Mouse (Mus musculus) T-helper 17 cell (primary cell): ENCODE data around the gene Urah.

Experiments
- in situ Hi-C, 2 experiments: fragments of 300-600 bp; cut with MboI, MseI; formaldehyde crosslinking; loops; 1 replicate in 1 of 2; 2 replicates in 1 of 2; pipeline ENCODE4 v1.15.1; 2025; ENCODE audit warnings: high pct_unique_total_duplicates in 2 of 2

The Urah gene

DNA sequence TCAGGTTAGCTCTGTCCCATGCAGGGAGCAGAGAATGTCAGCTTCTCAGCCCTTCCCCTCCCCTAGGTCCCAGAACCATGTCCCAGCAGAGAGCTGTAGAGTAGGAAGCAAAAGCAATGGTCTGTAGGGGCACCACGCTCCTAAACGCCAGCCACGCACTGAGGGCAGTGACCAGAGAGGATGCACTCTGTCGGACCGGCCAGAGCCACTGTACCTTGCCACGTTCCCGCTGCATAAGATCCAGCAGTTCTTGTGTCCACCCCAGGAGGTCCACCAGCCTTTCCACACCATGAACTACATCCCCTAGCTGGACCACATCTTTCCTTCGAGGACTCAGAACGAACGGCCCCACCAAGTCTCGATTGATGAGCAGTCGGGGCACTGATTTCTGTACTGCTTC lies 29.9 kb downstream of the Urah start:
- in situ Hi-C loops, result no loop called here

DNA sequence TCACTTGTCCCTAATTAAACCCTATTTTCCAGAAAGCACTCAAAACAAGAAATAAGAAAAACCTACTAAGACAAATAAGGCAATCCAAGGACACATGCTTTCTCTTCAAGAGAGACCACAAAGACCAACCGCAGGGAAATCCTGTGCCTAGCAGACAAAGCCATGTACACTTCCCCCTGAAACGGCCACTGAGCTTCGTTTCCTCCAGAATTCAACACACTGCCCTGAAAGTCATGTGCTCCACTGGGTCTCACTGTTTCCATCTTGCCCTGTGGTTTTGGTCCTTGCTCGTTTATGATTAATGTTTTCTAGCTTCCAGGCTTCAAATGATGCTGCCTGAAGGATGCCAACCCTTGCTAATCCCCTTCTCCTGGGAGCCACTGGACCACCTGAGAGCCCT lies 39.4 kb downstream of the Urah start:
- in situ Hi-C loops, result no loop called here

DNA sequence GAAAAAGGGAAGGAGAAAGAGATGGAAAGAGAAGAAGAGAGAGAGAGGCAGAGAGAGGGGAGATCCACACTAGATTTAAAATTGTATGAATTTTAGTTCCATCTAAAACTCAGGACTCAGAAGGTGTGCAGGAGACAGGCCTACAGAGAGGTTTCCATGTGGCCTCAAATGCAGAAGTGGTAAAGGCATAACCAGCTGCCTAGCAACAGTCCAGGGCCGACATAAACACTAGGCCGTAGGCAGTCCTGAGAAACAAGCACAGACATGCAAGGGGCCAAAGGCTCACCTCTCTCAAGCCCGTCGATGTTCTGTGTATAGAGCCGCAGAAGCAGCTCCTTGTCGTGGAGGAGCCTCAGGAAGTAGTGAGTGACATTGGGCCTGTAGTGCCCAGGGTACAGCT lies 42.5 kb downstream of the Urah start:
- in situ Hi-C loops, result no loop called here

DNA sequence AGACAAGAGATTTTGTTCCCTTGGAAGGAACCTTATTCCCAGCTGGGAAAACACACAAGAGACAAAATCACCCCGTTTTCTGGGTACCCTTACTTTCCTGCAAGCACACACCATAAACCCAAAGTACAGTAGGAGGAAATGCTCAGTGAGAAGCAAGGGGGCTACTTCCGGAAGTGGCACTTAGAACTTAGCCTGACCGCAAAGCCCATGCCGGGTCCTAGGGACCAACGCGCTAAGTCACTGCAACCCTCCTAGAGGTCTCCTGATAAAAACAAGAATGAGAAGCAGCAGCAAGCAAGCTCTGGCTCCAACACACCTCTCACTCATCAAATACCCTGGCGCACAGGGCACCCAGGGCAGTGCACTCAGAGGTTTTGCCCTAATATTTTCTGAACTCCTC lies 44.5 kb downstream of the Urah start:
- in situ Hi-C loops, result no loop called here

DNA sequence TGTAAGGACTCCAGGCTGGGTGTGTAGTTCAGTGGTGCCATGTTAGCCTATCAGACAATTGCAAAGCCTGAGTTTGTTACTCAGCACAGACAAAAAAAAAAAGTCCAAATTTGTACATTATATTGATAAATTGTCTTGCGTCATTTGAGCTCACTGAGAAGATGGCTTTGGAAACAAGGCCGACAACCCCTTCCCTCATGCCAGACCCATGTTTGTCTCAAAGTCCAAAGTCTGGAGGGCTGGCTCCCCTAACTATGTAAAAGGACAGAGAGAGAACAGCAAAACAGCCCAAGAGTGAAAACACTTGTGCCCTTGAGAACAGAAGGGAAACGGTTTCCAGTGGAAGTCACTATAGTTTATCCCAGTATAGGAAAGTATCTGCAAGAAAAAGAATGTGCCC lies 45.6 kb downstream of the Urah start:
- in situ Hi-C loops, result no loop called here

DNA sequence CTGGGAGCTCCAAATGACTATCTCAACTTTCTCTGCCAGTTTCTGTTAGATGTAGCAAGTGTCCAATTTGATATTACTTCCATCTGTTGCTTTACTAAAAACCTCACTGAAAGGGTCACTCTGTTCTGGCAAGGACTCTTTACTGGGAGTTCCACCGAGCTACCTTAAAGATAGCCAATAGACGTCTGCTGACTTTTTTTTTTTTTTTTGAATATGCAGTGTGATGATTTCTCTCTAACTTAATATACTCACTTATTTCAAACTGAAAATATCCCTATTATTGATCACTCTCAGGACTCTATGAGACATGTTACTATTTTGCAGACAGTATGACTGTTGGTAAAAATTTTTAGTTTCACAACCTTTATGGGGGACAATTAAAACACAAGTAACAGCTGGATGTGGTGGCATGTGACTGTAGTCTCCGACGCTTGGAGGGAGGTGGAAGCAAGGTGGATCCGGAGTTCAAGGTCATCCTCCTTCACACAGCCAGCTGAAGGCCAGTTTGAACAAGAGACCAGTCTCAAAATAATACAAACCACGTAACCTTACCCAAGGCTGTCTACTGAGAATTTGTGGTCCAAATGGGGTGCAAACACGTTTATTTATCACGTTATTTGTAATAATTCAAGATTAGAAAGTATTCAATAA lies 46.2 kb downstream of the Urah start:
- in situ Hi-C loops, result no loop called here

DNA sequence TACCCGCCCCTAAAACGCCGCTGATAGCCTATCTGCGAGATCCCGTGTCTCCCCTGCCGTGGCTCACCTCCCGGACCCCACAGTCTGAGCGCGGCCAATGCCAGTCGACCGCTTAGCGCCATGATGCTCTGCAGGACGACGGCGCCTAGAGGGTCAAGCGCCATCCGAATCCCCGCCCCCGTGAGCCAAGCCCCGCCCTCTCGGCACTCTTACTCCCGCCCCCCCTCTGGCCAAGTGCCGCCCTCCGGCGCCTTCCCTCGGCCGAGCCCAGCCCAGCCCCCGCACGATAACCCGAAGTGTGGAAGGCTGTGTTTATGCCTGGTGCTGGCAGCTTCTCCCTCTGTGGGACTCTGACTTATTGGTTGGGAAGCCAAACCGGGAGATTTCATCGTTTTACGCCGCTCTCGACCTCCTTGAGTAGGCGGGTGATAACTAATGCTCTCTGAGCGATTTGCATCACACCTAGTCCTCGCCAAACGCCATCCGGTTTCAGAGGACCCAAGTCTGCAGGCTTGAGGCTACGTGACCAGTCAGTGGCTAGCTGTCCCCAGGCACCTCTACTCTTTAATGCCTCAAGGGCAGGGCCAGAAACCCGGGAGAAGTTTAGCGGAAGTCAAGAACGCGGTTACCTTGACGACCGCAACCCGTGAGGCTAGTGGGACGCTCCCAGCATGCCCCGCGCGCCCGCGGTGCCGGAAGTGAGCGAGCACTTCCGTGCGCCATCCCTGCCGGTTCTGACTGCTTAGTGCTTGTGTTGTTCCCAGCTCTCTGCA lies 47.1 kb downstream of the Urah start, which contains the start of the genes Psmd13 and Sirt3:
Gene Psmd13, plus strand, starts transcription at position 273 of the 773 bp plus-strand sequence.
Gene Sirt3, minus strand, starts transcription at position 614 of the 773 bp plus-strand sequence.
- in situ Hi-C loops, result no loop called here

DNA sequence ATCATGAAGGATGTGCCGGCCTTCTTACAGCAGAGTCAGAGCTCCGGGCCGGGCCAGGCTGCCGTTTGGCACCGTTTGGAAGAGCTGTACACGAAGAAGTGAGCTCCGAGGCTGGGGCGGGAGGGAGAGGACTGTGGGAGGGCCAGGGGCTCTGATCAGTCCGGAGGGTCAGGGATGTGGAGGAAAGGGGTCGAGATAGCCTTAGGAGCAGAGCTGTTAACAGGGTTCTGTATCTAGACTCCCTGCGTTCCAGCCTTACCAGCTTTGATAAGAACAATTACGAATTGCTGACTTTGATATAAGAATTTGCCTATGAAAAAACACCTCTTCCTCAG lies 47.6 kb downstream of the Urah start:
- in situ Hi-C loops, result no loop called here
